In the genomic region with DNA sequence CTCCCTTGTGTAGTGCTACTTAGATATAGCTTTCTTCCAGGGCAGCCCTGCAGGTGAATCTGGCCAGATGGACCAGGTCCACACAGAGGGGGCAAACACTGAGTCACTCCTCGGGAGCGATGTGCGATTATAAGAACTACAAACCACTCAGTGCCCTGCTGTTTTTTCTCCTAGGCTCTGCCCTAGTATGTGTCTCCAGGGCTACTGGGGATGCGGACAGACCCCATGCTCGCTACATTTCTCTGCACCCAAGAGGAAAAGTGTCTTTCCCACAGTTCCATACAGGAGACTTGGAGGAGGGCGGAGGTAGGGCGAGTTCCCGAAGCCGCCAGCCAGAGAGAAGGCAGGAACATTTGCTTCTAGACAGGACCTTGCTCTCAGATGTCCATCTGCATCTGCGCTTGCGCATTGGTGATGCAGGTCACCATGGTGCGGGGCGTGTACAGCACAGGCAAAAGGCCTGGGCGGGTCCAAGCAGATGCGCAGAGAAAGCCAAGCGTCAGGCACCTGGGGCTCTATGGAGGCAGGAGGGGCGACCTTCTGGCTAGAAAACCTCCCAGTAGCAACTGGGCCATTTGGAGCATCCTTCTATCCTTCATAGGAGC, we compare ENCODE assay signal across 9 mouse cellular contexts. TPM values are rescaled to one million over a fixed set of nuclear protein-coding genes. Genes with fewer than 3 reads are reported as not detected.
DNase-seq lines count a peak whose midpoint lies in the region; ATAC-seq lines count a peak whose summit lies in the region.
"Had no signal": no experiment of that assay in that cellular context is flagged by ENCODE, and none has a peak within 500 bp of the region (broad histone marks: within the 10 kb centered on the region; RNA-seq: fewer than 3 reads in every experiment).

No protein-coding gene starts in this region.

- peaks cover 14% of the 10 kb centered on the region; the same call in 1 of the 2 replicates for H3K4me1 ChIP-seq in heart, embryonic 13.5 days

- peak overlapping the region; percentile 65 for H3K4me2 ChIP-seq in heart, embryonic 13.5 days

- WGBS in heart, embryonic 13.5 days, result under 1% methylated on average over 17 of the region's 17 CpGs

- no peaks in the 10 kb centered on the region for H3K9me3 ChIP-seq in heart, embryonic 13.5 days

- no peaks in the 10 kb centered on the region for H3K36me3 ChIP-seq in heart, embryonic 13.5 days

- no peak for ATAC-seq in heart, embryonic 13.5 days (ENCODE audit: extremely low read depth, insufficient number of reproducible peaks, low FRiP score, low TSS enrichment)

- intact Hi-C loops in left cerebral cortex, postnatal 4 days (cut with DNase I), result loop anchor here (5.0 kb wide), 1 partner anchor 1619 kb away; no protein-coding TSS in a partner anchor

- peaks cover 69% of the 10 kb centered on the region for H3K27me3 ChIP-seq in heart, embryonic 13.5 days (replicated peaks)

- DNase-seq in heart, adult 8-10 months (ENCODE audit: low spot score), result no peak
- peak; percentile 73 to 81 for DNase-seq in cerebellum, postnatal 25 days
- DNase-seq in frontal cortex, postnatal 25 days (ENCODE audit: low spot score in 2 of 2), result peak; percentile 40 to 54
- peak; percentile 74 for DNase-seq in left cerebral cortex, postnatal 4 days
- peak; percentile 74 to 78 for DNase-seq in right cerebral cortex, postnatal 10 days (ENCODE audit: low spot score in 2 of 2)
- no peak for DNase-seq in spleen, postnatal 36 days (ENCODE audit: low spot score in 2 of 2)
- DNase-seq in thymus, postnatal 10 days (ENCODE audit: low spot score in 2 of 2), result no peak

- peak overlapping the region; percentile 38 for H3K4me3 ChIP-seq in heart, embryonic 13.5 days

- H3K9ac ChIP-seq in heart, embryonic 13.5 days, result peak overlapping the region; percentile 24; the same call in 1 of the 2 replicates

- no peak overlapping the region for H3K27ac ChIP-seq in heart, embryonic 13.5 days (replicated peaks)

RNA-seq across cellular contexts. Expression of a gene that starts 2.5 kb away (rescaled TPM):
- polyA plus RNA-seq in heart, embryonic 13.5 days (2015; fragmentation: Nextera tagmentation; extraction: Ambion mirVana), result 0.25 and 0.59 TPM in 2 replicates
- 1 to 10 TPM in 1 of 4 experiments, under 1 TPM in 3; 0.69 to 1.2 (median 0.92) TPM for total RNA-seq in heart, adult 8-10 months (2022)
- total RNA-seq in left cerebral cortex, postnatal 4 days (2021), result 10 to 100 TPM; 40.5 to 43.8 TPM
- total RNA-seq: hematopoietic stem cell, adult 5-6 weeks had no signal

Comparison
In these comparisons a context has a peak if more than half of its experiments do, and no peak if none do; other contexts are left out.
1. DNase-seq: peak in cerebellum, postnatal 25 days (2 of 2), frontal cortex, postnatal 25 days (2 of 2), left cerebral cortex, postnatal 4 days (single experiment) and right cerebral cortex, postnatal 10 days (2 of 2); none in heart, adult 8-10 months (single experiment), spleen, postnatal 36 days (0 of 2) and thymus, postnatal 10 days (0 of 2).
2. RNA of a gene that starts 2.5 kb away (total RNA-seq): 40.5 to 43.8 TPM in left cerebral cortex, postnatal 4 days; 0.69 to 1.2 TPM in heart, adult 8-10 months; every median in the first group is over 10 times any median in the second.